Mouse (Mus musculus) small intestine, adult 2 months (tissue): Measurements from ENCODE around the gene F2rl3. TPM values are rescaled to one million over a fixed set of nuclear protein-coding genes. Genes with fewer than 3 reads are reported as not detected.

ENCODE experiments used
- H3K27ac ChIP-seq: fragments of 200-500 bp; 2 replicates; pipeline ENCODE4 v1.5.1; 2012; ENCODE audit warnings: low read depth, low read length, control low read depth, inconsistent platforms; ENCODE audit not compliant: insufficient read depth
- H3K27me3 ChIP-seq: fragments of 200-500 bp; 2 replicates; pipeline ENCODE4 v1.6.1; 2012; ENCODE audit warnings: mild to moderate bottlenecking, moderate library complexity, low read length, inconsistent platforms; ENCODE audit not compliant: control insufficient read depth, insufficient read depth
- H3K36me3 ChIP-seq: fragments of 200-500 bp; 2 replicates; pipeline ENCODE4 v1.6.1; 2012; ENCODE audit warnings: mild to moderate bottlenecking, low read length, control low read depth, inconsistent platforms; ENCODE audit not compliant: control insufficient read depth, insufficient read depth
- H3K4me1 ChIP-seq: fragments of 200-500 bp; 2 replicates; pipeline ENCODE4 v1.6.1; 2012; ENCODE audit warnings: low read length, inconsistent platforms, mixed read lengths; ENCODE audit not compliant: control insufficient read depth, insufficient read depth, insufficient read length
- H3K4me3 ChIP-seq: fragments of 200-500 bp; 2 replicates; pipeline ENCODE4 v1.5.1; 2012; ENCODE audit warnings: low read depth, mild to moderate bottlenecking, control low read depth, inconsistent platforms, low read length, moderate library complexity
- CTCF ChIP-seq: fragments of 200-500 bp; IDR thresholded peaks from 2 replicates; pipeline ENCODE4 v1.5.1; 2012; ENCODE audit warnings: low read depth, mild to moderate bottlenecking, control low read depth, inconsistent platforms, low read length, moderate library complexity, mixed read lengths; ENCODE audit not compliant: insufficient replicate concordance, insufficient read length; ENCODE audit errors: extremely low read depth
- POLR2A ChIP-seq: fragments of 200-500 bp; IDR thresholded peaks from 2 replicates; pipeline ENCODE4 v1.6.1; 2012; ENCODE audit warnings: low read depth, mild to moderate bottlenecking, control low read depth, inconsistent platforms, low read length, moderate library complexity
- WGBS: fragments of 180-500 bp; shearing (Covaris S2); methylation state at CpG from one replicate; pipeline ENCODE4 v1.1.7; 2018; 5-methylcytosine and 5-hydroxymethylcytosine counted together
- polyA plus RNA-seq: library from polyadenylated mRNA; depleted of rRNA; stranded (reverse); fragments of >200 nt; gene quantifications from 2 replicates; pipeline ENCODE4 v1.2.3, GENCODE M21; 2012

Gene F2rl3
- polyA plus RNA-seq, 1 experiment = 10.6 TPM

DNA sequence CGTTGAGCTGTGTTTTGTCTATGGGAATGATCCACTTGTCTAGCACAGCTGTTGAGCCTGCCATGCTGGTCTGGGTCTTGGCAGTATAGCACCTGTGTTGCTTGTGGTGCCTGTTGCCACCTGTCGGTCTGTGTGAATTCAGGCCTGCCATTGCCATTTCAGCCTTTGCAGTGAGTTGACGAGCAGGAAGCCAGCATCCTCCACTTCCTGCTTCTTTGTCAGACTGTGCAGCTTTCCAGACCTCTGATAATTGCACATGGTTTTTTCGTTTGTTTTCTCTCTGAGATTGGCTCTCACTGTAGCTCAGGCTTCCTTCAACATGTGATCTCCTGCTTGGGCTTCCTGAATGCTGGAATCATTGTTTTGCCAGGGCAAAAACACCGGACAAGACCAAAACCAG is 26.7 kb upstream of the F2rl3 start:
- peaks cover 68% of the 10 kb centered on the region for H3K36me3 ChIP-seq
- WGBS = 78% methylated on average over 5 of the region's 5 CpGs

DNA sequence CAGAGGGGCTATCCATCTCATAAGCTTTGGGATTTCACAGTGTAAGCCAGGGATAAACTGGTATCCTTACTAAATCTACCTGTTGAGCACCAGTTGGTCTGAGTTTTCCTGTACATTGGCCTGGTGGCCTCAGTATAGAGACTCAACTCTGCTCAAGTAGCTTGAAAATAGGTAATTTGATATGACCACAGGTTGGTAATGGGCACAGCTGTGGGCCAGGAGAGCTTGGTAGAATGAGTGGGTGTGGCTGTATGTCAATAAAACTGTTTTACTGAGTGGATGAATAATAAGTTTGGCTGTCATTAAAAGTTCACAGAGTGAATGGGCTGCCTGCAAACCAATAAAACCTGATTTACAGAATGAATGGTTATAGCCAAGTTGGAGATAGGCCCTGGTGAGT is 24.8 kb upstream of the F2rl3 start:
- Histone ChIP-seq H3K36me3 (peaks cover 59% of the 10 kb centered on the region), H3K4me1 (no peaks in the 10 kb centered on the region), H3K4me3 (no peak overlapping the region), H3K27me3 (no peaks in the 10 kb centered on the region), H3K27ac (no peak overlapping the region)
- TF ChIP-seq POLR2A = no peak
- TF ChIP-seq CTCF = no peak

More for the DNA sequence above, 26.7 kb upstream of the F2rl3 start:
- no peaks in the 10 kb centered on the region for H3K4me1 ChIP-seq
- H3K27ac ChIP-seq = no peak overlapping the region
- H3K4me3 ChIP-seq = no peak overlapping the region
- TF ChIP-seq CTCF (no peak), POLR2A (no peak)
- no peaks in the 10 kb centered on the region for H3K27me3 ChIP-seq

DNA sequence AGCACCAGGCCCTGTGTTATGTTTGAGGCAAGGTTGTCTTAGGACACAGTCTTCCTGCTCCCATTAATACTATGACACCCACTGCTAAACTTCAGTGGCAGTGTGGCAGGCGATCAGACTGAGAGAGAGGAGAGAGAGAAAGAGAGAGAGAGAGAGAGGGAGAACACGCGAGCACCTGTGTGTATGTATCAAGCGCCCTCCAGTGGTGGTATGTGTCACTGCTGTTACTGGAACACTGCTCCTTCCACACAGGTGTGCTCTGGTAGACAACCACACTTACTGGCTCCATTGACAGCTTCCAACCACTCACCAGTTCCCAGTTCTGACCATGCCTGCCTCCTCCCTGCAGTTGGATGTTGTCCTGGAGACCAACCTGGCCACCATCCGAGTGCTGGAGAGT is 15.6 kb upstream of the F2rl3 start:
- H3K4me3 ChIP-seq = no peak overlapping the region
- 33% methylated on average over 5 of the region's 5 CpGs for WGBS
- H3K36me3 ChIP-seq = peaks cover 65% of the 10 kb centered on the region
- no peak overlapping the region for H3K27ac ChIP-seq
- no peaks in the 10 kb centered on the region for H3K27me3 ChIP-seq
- no peaks in the 10 kb centered on the region for H3K4me1 ChIP-seq
- TF ChIP-seq POLR2A (no peak), CTCF (peak; percentile 61; the same call in 1 of the 2 replicates)

DNA sequence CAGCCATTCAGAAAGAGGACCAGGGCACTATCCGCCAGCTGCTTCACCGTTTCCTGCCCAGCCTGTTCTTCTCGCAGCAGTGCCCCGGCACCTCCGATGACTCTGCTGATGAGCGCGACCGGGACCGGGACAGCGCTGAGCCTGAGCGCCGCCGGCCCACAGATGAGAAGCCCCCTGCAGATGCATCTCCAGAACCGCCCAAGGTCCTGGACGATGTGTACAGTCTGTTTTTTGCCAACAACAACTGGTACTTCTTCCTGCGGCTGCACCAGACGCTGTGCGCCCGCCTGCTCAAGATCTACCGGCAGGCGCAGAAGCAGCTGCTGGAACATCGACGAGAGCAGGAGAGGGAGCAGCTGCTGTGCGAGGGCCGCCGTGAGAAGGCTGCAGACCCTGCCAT is 11.8 kb upstream of the F2rl3 start:
- WGBS = 94% methylated on average over 26 of the region's 26 CpGs
- H3K27me3 ChIP-seq = no peaks in the 10 kb centered on the region
- no peak overlapping the region for H3K4me3 ChIP-seq
- H3K4me1 ChIP-seq = no peaks in the 10 kb centered on the region
- H3K27ac ChIP-seq = no peak overlapping the region
- TF ChIP-seq POLR2A (no peak), CTCF (no peak)
- H3K36me3 ChIP-seq = peaks cover 77% of the 10 kb centered on the region

DNA sequence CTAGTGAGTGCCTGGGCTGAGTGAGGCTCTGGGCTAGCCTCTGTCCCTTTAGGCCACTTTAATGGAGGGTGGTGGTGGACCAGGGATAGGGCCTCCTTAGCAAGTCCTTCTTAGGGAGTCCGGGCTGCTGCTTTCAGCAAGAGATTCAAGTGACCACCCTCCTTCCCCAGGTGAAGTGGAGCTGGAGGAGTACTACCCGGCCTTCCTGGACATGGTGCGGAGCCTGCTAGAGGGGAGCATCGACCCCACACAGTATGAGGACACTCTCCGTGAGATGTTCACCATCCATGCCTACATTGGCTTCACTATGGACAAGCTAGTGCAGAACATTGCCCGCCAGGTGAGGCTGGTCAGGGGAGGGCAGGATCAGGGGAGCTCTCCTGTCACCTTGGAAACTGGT is 11.4 kb upstream of the F2rl3 start:
- no peak overlapping the region for H3K4me3 ChIP-seq
- TF ChIP-seq CTCF (no peak), POLR2A (no peak)
- no peaks in the 10 kb centered on the region for H3K4me1 ChIP-seq
- H3K27ac ChIP-seq = no peak overlapping the region
- no peaks in the 10 kb centered on the region for H3K27me3 ChIP-seq
- peaks cover 75% of the 10 kb centered on the region for H3K36me3 ChIP-seq
- 95% methylated on average over 6 of the region's 6 CpGs for WGBS

DNA sequence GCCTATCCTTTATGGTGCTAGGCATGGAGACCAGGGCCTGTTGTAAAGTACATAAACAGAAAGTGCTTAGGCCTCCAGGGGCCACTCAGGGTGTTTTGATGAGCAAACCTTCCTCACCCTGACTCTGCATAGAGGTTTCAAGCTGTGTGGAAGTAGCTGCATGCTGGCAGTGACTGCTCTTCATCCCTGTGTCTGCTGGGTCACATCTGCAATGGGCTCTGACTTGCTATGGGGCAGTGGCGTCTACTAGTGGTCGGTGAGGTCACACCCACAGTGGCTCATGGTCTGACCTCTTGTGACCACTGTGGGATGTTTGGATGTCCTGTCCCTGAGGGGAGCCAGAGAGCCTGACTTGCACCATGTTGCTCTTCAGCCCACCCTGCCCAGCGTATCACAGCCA is 10.6 kb upstream of the F2rl3 start:
- H3K4me1 ChIP-seq = no peaks in the 10 kb centered on the region
- H3K27me3 ChIP-seq = no peaks in the 10 kb centered on the region
- H3K27ac ChIP-seq = no peak overlapping the region
- H3K4me3 ChIP-seq = no peak overlapping the region
- peaks cover 82% of the 10 kb centered on the region for H3K36me3 ChIP-seq
- WGBS = 85% methylated on average over 3 of the region's 3 CpGs
- TF ChIP-seq POLR2A (no peak), CTCF (no peak)

DNA sequence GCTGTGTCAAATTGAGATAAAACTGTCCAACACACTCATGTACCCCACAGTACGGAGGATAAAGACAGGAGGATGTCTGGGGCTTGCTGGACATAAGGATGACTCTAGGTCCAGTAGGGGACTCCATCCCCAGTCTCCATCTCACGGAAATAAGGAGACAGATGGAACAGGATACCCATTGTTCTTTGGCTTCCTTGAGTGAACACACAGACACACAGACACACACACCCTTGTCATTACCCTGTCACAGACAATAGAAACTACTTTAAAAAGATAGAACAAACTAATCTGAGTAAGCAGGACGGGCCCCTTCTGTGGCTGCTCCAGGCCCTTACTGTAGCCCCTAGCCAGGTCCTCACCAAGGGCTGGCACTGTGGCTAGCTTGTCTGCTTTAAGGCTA is 9.4 kb upstream of the F2rl3 start:
- Histone ChIP-seq H3K4me1 (no peaks in the 10 kb centered on the region), H3K27ac (no peak overlapping the region), H3K4me3 (no peak overlapping the region), H3K27me3 (no peaks in the 10 kb centered on the region), H3K36me3 (peaks cover 80% of the 10 kb centered on the region)
- no peak for TF ChIP-seq CTCF
- TF ChIP-seq POLR2A = no peak
- WGBS = 80% methylated on average over 3 of the region's 3 CpGs

DNA sequence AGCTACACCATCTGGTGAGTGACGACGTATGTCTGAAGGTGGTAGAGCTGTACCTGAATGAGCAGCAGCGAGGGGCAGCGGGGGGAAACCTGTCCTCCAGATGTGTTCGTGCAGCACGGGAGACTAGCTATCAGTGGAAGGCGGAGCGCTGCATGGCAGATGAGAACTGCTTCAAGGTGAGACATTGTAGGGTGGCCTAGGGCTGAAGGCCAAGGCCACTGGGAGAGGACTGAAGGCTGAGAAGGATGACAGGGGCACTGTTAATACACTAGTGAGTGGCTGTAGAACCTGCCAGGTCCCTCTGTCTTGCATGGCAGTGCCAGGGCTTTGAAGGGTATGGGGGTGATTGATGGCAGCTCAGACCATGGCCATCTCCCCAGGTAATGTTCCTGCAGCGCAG is 8.5 kb upstream of the F2rl3 start:
- no peak overlapping the region for H3K27ac ChIP-seq
- no peaks in the 10 kb centered on the region for H3K27me3 ChIP-seq
- H3K4me3 ChIP-seq = no peak overlapping the region
- H3K36me3 ChIP-seq = peaks cover 75% of the 10 kb centered on the region
- 95% methylated on average over 9 of the region's 9 CpGs for WGBS
- H3K4me1 ChIP-seq = no peaks in the 10 kb centered on the region
- TF ChIP-seq CTCF (no peak), POLR2A (no peak)
